Mouse (Mus musculus) olfactory bulb, adult 2 months (tissue): Measurements from ENCODE around the gene Megf6.

Experiments used
- CTCF ChIP-seq: fragments of 200-500 bp; IDR thresholded peaks from 2 replicates; pipeline ENCODE4 v1.5.1; 2012; ENCODE audit warnings: low read depth, mild to moderate bottlenecking, low read length, moderate library complexity; ENCODE audit not compliant: insufficient read depth
- POLR2A ChIP-seq: fragments of 200-500 bp; IDR thresholded peaks from 2 replicates; pipeline ENCODE4 v1.6.1; 2012; ENCODE audit warnings: mild to moderate bottlenecking, low read depth, low read length, moderate library complexity; ENCODE audit not compliant: insufficient read depth

DNA sequence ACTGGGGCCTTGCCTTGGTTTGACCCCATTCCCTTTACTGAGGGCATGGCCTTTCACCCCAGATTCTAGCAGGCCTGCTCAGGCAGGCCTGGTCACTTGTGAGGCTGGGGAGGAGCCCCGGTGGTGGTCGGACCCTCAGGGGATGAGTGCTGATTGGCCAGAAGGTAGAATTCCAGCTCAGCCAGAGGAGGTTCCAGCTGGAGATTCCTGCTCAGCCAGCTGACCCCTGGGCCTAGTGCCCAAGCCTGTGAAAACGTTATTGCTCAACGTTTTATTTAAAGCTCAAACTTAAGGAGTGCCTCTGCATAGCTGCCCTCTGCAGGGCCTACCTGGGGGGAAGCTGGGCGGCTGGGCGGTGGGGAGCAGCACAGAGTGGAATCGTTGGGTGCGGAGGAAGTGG, 6.7 kb downstream of the Megf6 start:
- TF ChIP-seq POLR2A, result no peak
- no peak for TF ChIP-seq CTCF
